Mouse (Mus musculus) stomach, embryonic 15.5 days (tissue): ENCODE measurements around the gene Zfp770. TPM values are rescaled to one million over a fixed set of nuclear protein-coding genes. Genes with fewer than 3 reads are reported as not detected.

Experiments
- ATAC-seq: fragments of 200-750 bp; cut with Nextera tagmentation; 2 replicates; pipeline ENCODE4 v1.8.0; 2017; ENCODE audit warnings: low read depth, moderate number of reproducible peaks, moderate TSS enrichment; ENCODE audit not compliant: insufficient read depth, low FRiP score
- H3K27ac ChIP-seq: fragments of 300-500 bp; sonication (generic); 2 replicates; pipeline ENCODE4 v1.5.1; 2015; ENCODE audit warnings: mild to moderate bottlenecking, inconsistent platforms
- H3K27me3 ChIP-seq: fragments of 300-500 bp; sonication (generic); replicated peaks from 2 replicates; pipeline ENCODE4 v1.6.1; 2015; ENCODE audit warnings: inconsistent platforms
- H3K36me3 ChIP-seq: fragments of 300-500 bp; sonication (generic); 2 replicates; pipeline ENCODE4 v1.6.1; 2015; ENCODE audit warnings: inconsistent platforms
- H3K4me1 ChIP-seq: fragments of 300-500 bp; sonication (generic); 2 replicates; pipeline ENCODE4 v1.6.1; 2015; ENCODE audit warnings: inconsistent platforms
- H3K4me2 ChIP-seq: fragments of 300-500 bp; sonication (generic); 2 replicates; pipeline ENCODE4 v1.6.1; 2015; ENCODE audit warnings: mild to moderate bottlenecking, inconsistent platforms
- H3K4me3 ChIP-seq: fragments of 300-500 bp; sonication (generic); replicated peaks from 2 replicates; pipeline ENCODE4 v1.5.1; 2015; ENCODE audit warnings: inconsistent platforms
- H3K9ac ChIP-seq: fragments of 300-500 bp; sonication (generic); 2 replicates; pipeline ENCODE4 v1.6.1; 2015; ENCODE audit warnings: inconsistent platforms
- H3K9me3 ChIP-seq: fragments of 300-500 bp; sonication (generic); 2 replicates; pipeline ENCODE4 v1.6.1; 2016; ENCODE audit warnings: inconsistent platforms
- WGBS: fragments of 180-500 bp; shearing (Covaris S2); methylation state at CpG from one replicate; pipeline ENCODE4 v1.1.7; 2015; 5-methylcytosine and 5-hydroxymethylcytosine counted together
- polyA plus RNA-seq: library from polyadenylated mRNA; unstranded; fragments of >200 nt; fragmentation: Nextera tagmentation; extraction: Ambion mirVana; gene quantifications from 2 replicates; pipeline ENCODE4 v1.2.1, GENCODE M21; 2015

The Zfp770 gene
- polyA plus RNA-seq, 1 experiment from 2014 or later = 4.4 TPM

DNA sequence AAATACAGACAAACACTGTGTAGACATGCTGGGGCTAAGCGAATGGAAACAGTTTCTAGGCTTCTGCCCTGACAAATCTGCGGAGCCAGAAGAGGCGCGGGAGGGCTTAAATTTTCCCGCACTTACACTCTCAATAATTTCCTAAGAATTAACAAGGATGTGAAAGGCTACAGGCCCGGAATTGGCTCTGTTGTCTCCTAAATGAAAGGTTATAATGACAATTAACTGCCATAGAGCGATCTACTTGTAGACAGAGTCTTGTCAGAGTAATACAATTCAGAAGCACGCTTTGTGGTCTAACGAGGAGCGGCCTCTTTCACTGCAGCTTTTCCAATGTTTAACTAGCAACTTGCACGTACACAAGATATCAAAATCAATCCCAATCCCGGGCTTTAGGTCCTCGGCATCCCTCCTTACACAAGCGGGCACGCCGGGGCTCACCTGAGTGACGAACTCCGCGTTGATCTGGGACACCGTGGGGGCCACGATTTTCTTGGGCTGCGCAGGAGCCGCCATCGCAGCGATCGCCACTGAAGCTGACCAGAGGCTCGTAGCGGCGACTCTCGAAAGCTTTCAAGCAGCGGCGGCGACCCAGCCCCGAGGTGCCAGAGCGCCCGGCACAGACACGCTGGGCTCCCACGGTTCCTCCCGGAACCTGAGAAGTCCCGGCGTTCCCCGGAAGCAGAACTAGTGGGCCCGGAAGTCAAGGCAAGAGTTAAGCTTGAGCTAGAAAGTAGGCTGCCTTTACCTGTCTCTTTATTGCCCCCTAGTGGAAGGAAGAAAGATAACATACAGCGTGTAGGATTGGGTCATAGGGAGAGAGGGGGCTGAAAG lies 26.4 kb downstream of the Zfp770 start:
- ATAC-seq = peak; percentile 95

GRCm38 (mm10) chr2:114173248-114173647 lies 28.0 kb downstream of the Zfp770 start:
- no peak for ATAC-seq
- peaks cover 8% of the 10 kb centered on the region; the same call in 1 of the 2 replicates for H3K4me1 ChIP-seq
- no peak overlapping the region for H3K4me3 ChIP-seq
- H3K4me2 ChIP-seq = no peak overlapping the region
- H3K27me3 ChIP-seq = no peaks in the 10 kb centered on the region
- no peak overlapping the region for H3K9ac ChIP-seq
- no peaks in the 10 kb centered on the region; the same call in 1 of the 2 replicates for H3K36me3 ChIP-seq
- H3K9me3 ChIP-seq = no peaks in the 10 kb centered on the region
- H3K27ac ChIP-seq = no peak overlapping the region

More for the DNA sequence above, 26.4 kb downstream of the Zfp770 start:
- Histone ChIP-seq H3K9ac (peak overlapping the region; percentile 76), H3K36me3 (no peaks in the 10 kb centered on the region; the same call in 1 of the 2 replicates), H3K4me2 (peak overlapping the region; percentile 73), H3K4me1 (peaks cover 8% of the 10 kb centered on the region; the same call in 1 of the 2 replicates), H3K4me3 (peak overlapping the region; percentile 83), H3K9me3 (no peaks in the 10 kb centered on the region), H3K27me3 (no peaks in the 10 kb centered on the region), H3K27ac (no peak overlapping the region)
- WGBS = under 1% methylated on average over 44 of the region's 44 CpGs

DNA sequence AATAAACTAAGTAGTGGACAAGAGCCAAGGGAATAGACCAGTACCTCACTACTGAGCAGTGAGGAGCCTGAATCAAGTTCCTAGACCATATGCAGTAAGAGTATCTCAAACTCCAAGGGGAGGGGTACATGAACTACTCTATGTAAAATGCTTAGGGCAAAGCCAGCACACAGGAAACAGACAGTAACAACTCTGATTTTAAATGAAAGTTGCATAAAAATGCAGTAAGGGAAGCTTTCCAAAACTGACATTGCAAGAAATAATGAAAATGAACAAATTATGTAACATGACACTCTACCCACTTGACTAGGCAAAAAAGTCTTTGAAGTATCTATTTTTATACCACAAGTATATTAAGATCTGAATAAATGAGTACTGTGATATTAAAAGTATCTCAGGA lies 33.4 kb downstream of the Zfp770 start:
- no peak for ATAC-seq
- Histone ChIP-seq H3K4me1 (no peaks in the 10 kb centered on the region), H3K9ac (no peak overlapping the region), H3K4me2 (no peak overlapping the region), H3K4me3 (no peak overlapping the region), H3K9me3 (no peaks in the 10 kb centered on the region), H3K27me3 (no peaks in the 10 kb centered on the region), H3K36me3 (peaks cover 13% of the 10 kb centered on the region), H3K27ac (no peak overlapping the region)

GRCm38 (mm10) chr2:114161978-114162377 lies 39.3 kb downstream of the Zfp770 start:
- H3K27me3 ChIP-seq = no peaks in the 10 kb centered on the region
- H3K4me2 ChIP-seq = no peak overlapping the region
- no peaks in the 10 kb centered on the region for H3K4me1 ChIP-seq
- no peak for ATAC-seq
- H3K9ac ChIP-seq = no peak overlapping the region
- H3K4me3 ChIP-seq = no peak overlapping the region
- H3K36me3 ChIP-seq = peaks cover 25% of the 10 kb centered on the region; the same call in 1 of the 2 replicates
- H3K27ac ChIP-seq = no peak overlapping the region
- 96% methylated on average over 1 of the region's 1 CpGs for WGBS
- H3K9me3 ChIP-seq = no peaks in the 10 kb centered on the region

DNA sequence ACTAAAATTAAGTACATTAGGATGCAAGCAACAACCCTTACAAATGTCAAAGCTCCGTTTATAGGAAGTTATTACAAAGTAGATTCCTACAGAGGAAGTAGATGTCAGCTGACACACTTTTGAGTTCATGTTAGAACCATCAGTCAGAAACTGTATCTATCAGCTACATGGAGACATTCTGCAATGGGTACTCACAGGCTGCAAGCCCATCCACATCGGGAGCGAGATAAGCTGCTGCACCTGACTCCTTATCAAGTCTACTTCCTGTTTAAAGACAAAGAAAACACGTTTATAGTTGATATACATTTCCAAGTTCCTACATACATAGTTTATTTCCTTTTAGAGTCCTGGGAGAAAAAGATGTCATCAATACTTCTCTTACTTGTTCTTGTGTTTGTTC lies 43.9 kb downstream of the Zfp770 start:
- H3K27me3 ChIP-seq = no peaks in the 10 kb centered on the region
- H3K9ac ChIP-seq = no peak overlapping the region
- no peak for ATAC-seq
- peaks cover 32% of the 10 kb centered on the region for H3K36me3 ChIP-seq
- H3K9me3 ChIP-seq = no peaks in the 10 kb centered on the region
- WGBS = 72% methylated on average over 4 of the region's 4 CpGs
- no peak overlapping the region for H3K4me3 ChIP-seq
- no peak overlapping the region for H3K4me2 ChIP-seq
- no peak overlapping the region for H3K27ac ChIP-seq
- no peaks in the 10 kb centered on the region for H3K4me1 ChIP-seq

- Histone ChIP-seq H3K4me2 (no peak overlapping the region), H3K27me3 (no peaks in the 10 kb centered on the region), H3K4me1 (no peaks in the 10 kb centered on the region), H3K4me3 (no peak overlapping the region), H3K36me3 (peaks cover 32% of the 10 kb centered on the region), H3K9me3 (no peaks in the 10 kb centered on the region), H3K9ac (no peak overlapping the region), H3K27ac (no peak overlapping the region)
- no peak for ATAC-seq
- WGBS = 97% methylated on average over 1 of the region's 1 CpGs
These were observed 44.6 kb downstream of the Zfp770 start for GRCm38 (mm10) chr2:114156639-114157038.

GRCm38 (mm10) chr2:114153247-114153646 lies 48.0 kb downstream of the Zfp770 start:
- H3K4me2 ChIP-seq = no peak overlapping the region
- peaks cover 39% of the 10 kb centered on the region for H3K36me3 ChIP-seq
- no peak overlapping the region for H3K4me3 ChIP-seq
- ATAC-seq = no peak
- no peak overlapping the region for H3K9ac ChIP-seq
- 87% methylated on average over 6 of the region's 6 CpGs for WGBS
- H3K9me3 ChIP-seq = no peaks in the 10 kb centered on the region
- no peak overlapping the region for H3K27ac ChIP-seq
- no peaks in the 10 kb centered on the region for H3K27me3 ChIP-seq
- no peaks in the 10 kb centered on the region for H3K4me1 ChIP-seq

DNA sequence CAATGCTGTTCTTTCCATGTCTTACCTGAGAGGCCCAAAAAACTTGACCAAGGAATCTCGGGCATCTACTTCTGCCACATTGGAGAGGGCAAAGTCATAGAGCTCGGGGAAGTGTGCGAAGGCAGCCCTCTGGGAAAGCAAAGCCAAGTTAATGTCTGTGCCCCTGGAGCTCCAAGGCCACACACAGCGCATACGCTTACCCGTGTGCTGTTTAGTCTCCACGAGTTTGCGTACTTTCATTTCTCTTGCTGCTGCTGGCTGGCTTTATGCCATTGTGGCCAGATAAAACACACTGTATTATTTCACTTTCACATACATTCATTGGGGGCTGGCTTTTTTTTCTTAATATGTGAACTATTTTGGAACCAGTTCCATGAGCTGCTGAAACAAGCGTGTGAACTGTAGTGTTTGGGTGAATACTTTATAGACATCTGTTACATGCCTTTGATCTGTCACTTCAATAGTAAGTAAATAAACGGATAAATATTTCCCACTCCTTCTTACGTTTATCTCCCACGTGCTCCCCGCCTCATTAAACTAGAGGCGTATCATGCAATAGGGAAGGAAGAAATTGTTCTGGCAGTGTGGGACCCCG lies 54.3 kb downstream of the Zfp770 start:
- H3K27me3 ChIP-seq = no peaks in the 10 kb centered on the region
- no peaks in the 10 kb centered on the region for H3K9me3 ChIP-seq
- no peak overlapping the region for H3K9ac ChIP-seq
- H3K4me1 ChIP-seq = no peaks in the 10 kb centered on the region
- H3K4me3 ChIP-seq = no peak overlapping the region
- ATAC-seq = no peak
- no peak overlapping the region for H3K27ac ChIP-seq
- 83% methylated on average over 15 of the region's 15 CpGs for WGBS
- H3K4me2 ChIP-seq = no peak overlapping the region
- H3K36me3 ChIP-seq = peaks cover 31% of the 10 kb centered on the region

GRCm38 (mm10) chr2:114145315-114145801 lies 55.9 kb downstream of the Zfp770 start:
- H3K4me3 ChIP-seq = no peak overlapping the region
- H3K27ac ChIP-seq = no peak overlapping the region
- no peak overlapping the region for H3K9ac ChIP-seq
- no peaks in the 10 kb centered on the region for H3K4me1 ChIP-seq
- H3K27me3 ChIP-seq = no peaks in the 10 kb centered on the region
- WGBS = 74% methylated on average over 6 of the region's 6 CpGs
- peaks cover 37% of the 10 kb centered on the region for H3K36me3 ChIP-seq
- no peak overlapping the region for H3K4me2 ChIP-seq
- ATAC-seq = no peak
- H3K9me3 ChIP-seq = no peaks in the 10 kb centered on the region

DNA sequence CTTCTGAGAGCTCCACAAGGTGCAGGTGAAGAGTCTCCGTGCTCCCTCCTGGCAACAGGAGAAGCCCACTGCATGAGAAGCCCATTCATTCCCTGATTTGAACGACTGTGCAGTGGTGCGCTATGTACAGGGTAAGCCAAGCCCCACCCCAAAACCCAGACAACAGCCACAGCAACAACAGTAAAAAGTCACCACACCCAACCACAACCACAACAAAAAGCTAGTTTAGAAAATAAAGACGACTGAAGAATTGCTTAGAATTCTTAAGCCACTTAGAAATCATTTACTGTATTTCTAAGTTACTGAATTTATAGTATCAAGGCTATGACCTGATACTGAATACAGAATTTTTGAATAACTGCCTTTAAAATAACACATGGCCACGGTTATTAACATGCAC lies 56.4 kb downstream of the Zfp770 start:
- H3K27me3 ChIP-seq = no peaks in the 10 kb centered on the region
- no peaks in the 10 kb centered on the region for H3K9me3 ChIP-seq
- H3K36me3 ChIP-seq = peaks cover 35% of the 10 kb centered on the region
- H3K9ac ChIP-seq = no peak overlapping the region
- ATAC-seq = no peak
- H3K4me2 ChIP-seq = no peak overlapping the region
- 87% methylated on average over 5 of the region's 5 CpGs for WGBS
- H3K4me1 ChIP-seq = no peaks in the 10 kb centered on the region
- no peak overlapping the region for H3K4me3 ChIP-seq
- H3K27ac ChIP-seq = no peak overlapping the region

- H3K9ac ChIP-seq = no peak overlapping the region
- 93% methylated on average over 6 of the region's 6 CpGs for WGBS
- H3K36me3 ChIP-seq = peaks cover 36% of the 10 kb centered on the region
- no peaks in the 10 kb centered on the region for H3K4me1 ChIP-seq
- no peak for ATAC-seq
- H3K27me3 ChIP-seq = no peaks in the 10 kb centered on the region
- H3K9me3 ChIP-seq = no peaks in the 10 kb centered on the region
- H3K27ac ChIP-seq = no peak overlapping the region
- no peak overlapping the region for H3K4me3 ChIP-seq
- no peak overlapping the region for H3K4me2 ChIP-seq
These were observed 57.4 kb downstream of the Zfp770 start for GRCm38 (mm10) chr2:114143842-114144241.
